Mouse (Mus musculus): ENCODE data around the gene Apon. TPM values are rescaled to one million over a fixed set of nuclear protein-coding genes. Genes with fewer than 3 reads are reported as not detected.
A peak's percentile ranks its signal among the peaks of the same experiment; 100 is the strongest.
"Not testable (repeated sequence)": the region's sequence is repeated elsewhere in the genome, so short reads cannot be mapped to it uniquely, and the experiment has no call there.

Gene Apon
- polyA plus RNA-seq, 1 experiment from 2014 or later = not detected

GRCm38 (mm10) chr10:128263393-128264310 is 9.8 kb downstream of the Apon start:
- no peak for ATAC-seq
- Histone ChIP-seq H3K4me1 (ENCODE audit: control insufficient read depth, insufficient read depth, low read length) (no peaks in the 10 kb centered on the region), H3K4me2 (ENCODE audit: low read length) (no peak overlapping the region)

GRCm38 (mm10) chr10:128268371-128268770 is 14.5 kb downstream of the Apon start, which contains the start of gene Apof:
TSS of gene Apof (plus strand) at chr10:128268671.
- H3K4me2 ChIP-seq (ENCODE audit: low read length) = no peak within 1 kb of the TSS
- peaks cover 3% of the 10 kb centered on the region; the same call in 1 of the 2 replicates for H3K4me1 ChIP-seq (ENCODE audit: control insufficient read depth, insufficient read depth, low read length)
- no peak within 1 kb of the TSS for H3K4me3 ChIP-seq (ENCODE audit: low read depth, low read length)
- H3K27me3 ChIP-seq (ENCODE audit: control insufficient read depth, insufficient read depth, low read depth, low read length) = no peaks in the 10 kb centered on the region
- H3K9ac ChIP-seq (ENCODE audit: low read depth, low read length) = no peak within 1 kb of the TSS
- H3K9me3 ChIP-seq (replicated peaks; ENCODE audit: control insufficient read depth, low read length, poor library complexity, severe bottlenecking) = no peaks in the 10 kb centered on the region
- no peak within 1 kb of the TSS for H3K27ac ChIP-seq (ENCODE audit: low read length)
- no peak for ATAC-seq
- 91% methylated on average over 6 of the region's 6 CpGs for WGBS
- no peaks in the 10 kb centered on the region for H3K36me3 ChIP-seq (ENCODE audit: control insufficient read depth, insufficient read depth, low read length)

More at GRCm38 (mm10) chr10:128263393-128264310, 9.8 kb downstream of the Apon start:
- no peaks in the 10 kb centered on the region for H3K27me3 ChIP-seq (ENCODE audit: control insufficient read depth, insufficient read depth, low read depth, low read length)
- WGBS = 78% methylated on average over 6 of the region's 6 CpGs
- H3K27ac ChIP-seq (ENCODE audit: low read length) = no peak overlapping the region
- H3K9me3 ChIP-seq (replicated peaks; ENCODE audit: control insufficient read depth, low read length, poor library complexity, severe bottlenecking) = no peaks in the 10 kb centered on the region
- no peak overlapping the region for H3K9ac ChIP-seq (ENCODE audit: low read depth, low read length)
- H3K36me3 ChIP-seq (ENCODE audit: control insufficient read depth, insufficient read depth, low read length) = no peaks in the 10 kb centered on the region
- no peak overlapping the region for H3K4me3 ChIP-seq (ENCODE audit: low read depth, low read length)

- WGBS = 92% methylated on average over 16 of the region's 16 CpGs
- no peak for ATAC-seq
- no peak overlapping the region for H3K4me2 ChIP-seq (ENCODE audit: low read length)
- H3K4me1 ChIP-seq (ENCODE audit: control insufficient read depth, insufficient read depth, low read length) = peaks cover 3% of the 10 kb centered on the region; the same call in 1 of the 2 replicates
- no peak overlapping the region for H3K4me3 ChIP-seq (ENCODE audit: low read depth, low read length)
- H3K9me3 ChIP-seq (replicated peaks; ENCODE audit: control insufficient read depth, low read length, poor library complexity, severe bottlenecking) = no peaks in the 10 kb centered on the region
- no peaks in the 10 kb centered on the region for H3K27me3 ChIP-seq (ENCODE audit: control insufficient read depth, insufficient read depth, low read depth, low read length)
- H3K9ac ChIP-seq (ENCODE audit: low read depth, low read length) = no peak overlapping the region
- no peaks in the 10 kb centered on the region for H3K36me3 ChIP-seq (ENCODE audit: control insufficient read depth, insufficient read depth, low read length)
- H3K27ac ChIP-seq (ENCODE audit: low read length) = no peak overlapping the region
Observed at GRCm38 (mm10) chr10:128269206-128269910, 15.5 kb downstream of the Apon start.

GRCm38 (mm10) chr10:128270287-128270841 is 16.5 kb downstream of the Apon start, which contains the start of gene Stat2:
TSS of gene Stat2 (plus strand) at chr10:128270559.
- peak within 1 kb of the TSS; percentile 76 for H3K9ac ChIP-seq (ENCODE audit: low read depth, low read length)
- H3K27me3 ChIP-seq (ENCODE audit: control insufficient read depth, insufficient read depth, low read depth, low read length) = no peaks in the 10 kb centered on the region
- WGBS = under 1% methylated on average over 43 of the region's 43 CpGs
- peaks cover 3% of the 10 kb centered on the region; the same call in 1 of the 2 replicates for H3K4me1 ChIP-seq (ENCODE audit: control insufficient read depth, insufficient read depth, low read length)
- peak within 1 kb of the TSS; percentile 79 for H3K27ac ChIP-seq (ENCODE audit: low read length)
- no peaks in the 10 kb centered on the region for H3K9me3 ChIP-seq (replicated peaks; ENCODE audit: control insufficient read depth, low read length, poor library complexity, severe bottlenecking)
- H3K4me3 ChIP-seq (ENCODE audit: low read depth, low read length) = peak within 1 kb of the TSS; percentile 61
- no peaks in the 10 kb centered on the region for H3K36me3 ChIP-seq (ENCODE audit: control insufficient read depth, insufficient read depth, low read length)
- peak within 1 kb of the TSS; percentile 74 for H3K4me2 ChIP-seq (ENCODE audit: low read length)
- ATAC-seq = peak; percentile 99

GRCm38 (mm10) chr10:128270866-128271265 is 17.0 kb downstream of the Apon start:
- Histone ChIP-seq H3K4me3 (ENCODE audit: low read depth, low read length) (peak overlapping the region; percentile 61), H3K36me3 (ENCODE audit: control insufficient read depth, insufficient read depth, low read length) (no peaks in the 10 kb centered on the region), H3K9me3 (replicated peaks; ENCODE audit: control insufficient read depth, low read length, poor library complexity, severe bottlenecking) (no peaks in the 10 kb centered on the region), H3K4me2 (ENCODE audit: low read length) (peak overlapping the region; percentile 74), H3K4me1 (ENCODE audit: control insufficient read depth, insufficient read depth, low read length) (peaks cover 3% of the 10 kb centered on the region; the same call in 1 of the 2 replicates), H3K27ac (ENCODE audit: low read length) (peak overlapping the region; percentile 79), H3K9ac (ENCODE audit: low read depth, low read length) (peak overlapping the region; percentile 76), H3K27me3 (ENCODE audit: control insufficient read depth, insufficient read depth, low read depth, low read length) (no peaks in the 10 kb centered on the region)
- peak; percentile 15; the same call in 1 of the 2 replicates for ATAC-seq
- 39% methylated on average over 7 of the region's 7 CpGs for WGBS

GRCm38 (mm10) chr10:128271883-128272282 is 18.0 kb downstream of the Apon start:
- peaks cover 3% of the 10 kb centered on the region; the same call in 1 of the 2 replicates for H3K4me1 ChIP-seq (ENCODE audit: control insufficient read depth, insufficient read depth, low read length)
- H3K9me3 ChIP-seq (replicated peaks; ENCODE audit: control insufficient read depth, low read length, poor library complexity, severe bottlenecking) = no peaks in the 10 kb centered on the region
- H3K27ac ChIP-seq (ENCODE audit: low read length) = no peak overlapping the region
- ATAC-seq = no peak
- H3K4me3 ChIP-seq (ENCODE audit: low read depth, low read length) = no peak overlapping the region
- WGBS = 66% methylated on average over 2 of the region's 2 CpGs
- no peaks in the 10 kb centered on the region for H3K27me3 ChIP-seq (ENCODE audit: control insufficient read depth, insufficient read depth, low read depth, low read length)
- no peak overlapping the region for H3K9ac ChIP-seq (ENCODE audit: low read depth, low read length)
- no peaks in the 10 kb centered on the region; the same call in 1 of the 2 replicates for H3K36me3 ChIP-seq (ENCODE audit: control insufficient read depth, insufficient read depth, low read length)
- no peak overlapping the region for H3K4me2 ChIP-seq (ENCODE audit: low read length)

GRCm38 (mm10) chr10:128272819-128273439 is 19.0 kb downstream of the Apon start:
- not testable (repeated sequence) for H3K4me2 ChIP-seq (ENCODE audit: low read length); H3K27me3 ChIP-seq (ENCODE audit: control insufficient read depth, insufficient read depth, low read depth, low read length); H3K4me1 ChIP-seq (ENCODE audit: control insufficient read depth, insufficient read depth, low read length); ATAC-seq; H3K9me3 ChIP-seq (replicated peaks; ENCODE audit: control insufficient read depth, low read length, poor library complexity, severe bottlenecking); H3K27ac ChIP-seq (ENCODE audit: low read length); H3K4me3 ChIP-seq (ENCODE audit: low read depth, low read length); H3K36me3 ChIP-seq (ENCODE audit: control insufficient read depth, insufficient read depth, low read length); H3K9ac ChIP-seq (ENCODE audit: low read depth, low read length)
- WGBS = over 99% methylated on average over 4 of the region's 7 CpGs

GRCm38 (mm10) chr10:128275374-128275773 is 21.5 kb downstream of the Apon start:
- H3K27me3 ChIP-seq (ENCODE audit: control insufficient read depth, insufficient read depth, low read depth, low read length); H3K9me3 ChIP-seq (replicated peaks; ENCODE audit: control insufficient read depth, low read length, poor library complexity, severe bottlenecking); H3K4me2 ChIP-seq (ENCODE audit: low read length); ATAC-seq; H3K27ac ChIP-seq (ENCODE audit: low read length); H3K36me3 ChIP-seq (ENCODE audit: control insufficient read depth, insufficient read depth, low read length); H3K4me1 ChIP-seq (ENCODE audit: control insufficient read depth, insufficient read depth, low read length); H3K9ac ChIP-seq (ENCODE audit: low read depth, low read length); H3K4me3 ChIP-seq (ENCODE audit: low read depth, low read length): not testable (repeated sequence)
- WGBS = 100% methylated on average over 1 of the region's 1 CpGs
